Mouse (Mus musculus): ENCODE data around the gene Sec14l2. TPM values are rescaled to one million over a fixed set of nuclear protein-coding genes. Genes with fewer than 3 reads are reported as not detected.

Sec14l2 gene
- polyA plus RNA-seq, 1 experiment from 2014 or later, result 1.5 TPM

Small RNAs within 50 kb of the gene (microRNA-seq; reads per million reads assigned to microRNA genes)
- gene Mir3060, result 3.0 reads per million, percentile 14 among the genes with 10 or more reads in this experiment

Other genes starting within 250 kb of the Sec14l2 start
- 0.62 and 0.71 TPM in 2 replicates for gene 4921536K21Rik, start 228.3 kb downstream of the Sec14l2 start, polyA plus RNA-seq (2015; fragmentation: Nextera tagmentation; extraction: Ambion mirVana)
- gene Dusp18, start 228.2 kb downstream of the Sec14l2 start, polyA plus RNA-seq (2015; fragmentation: Nextera tagmentation; extraction: Ambion mirVana), result 14.7 and 16.4 TPM in 2 replicates
- 5.0 and 6.1 TPM in 2 replicates for gene Slc35e4, start 208.8 kb downstream of the Sec14l2 start, polyA plus RNA-seq (2015; fragmentation: Nextera tagmentation; extraction: Ambion mirVana)
- 152 and 173 TPM in 2 replicates for gene Tcn2, start 191.3 kb downstream of the Sec14l2 start, polyA plus RNA-seq (2015; fragmentation: Nextera tagmentation; extraction: Ambion mirVana)
- gene Pes1, start 159.4 kb downstream of the Sec14l2 start, polyA plus RNA-seq (2015; fragmentation: Nextera tagmentation; extraction: Ambion mirVana), result 88.0 and 88.8 TPM in 2 replicates
- 0.31 and 0.49 TPM in 2 replicates for gene 4930556J24Rik, start 146.6 kb downstream of the Sec14l2 start, polyA plus RNA-seq (2015; fragmentation: Nextera tagmentation; extraction: Ambion mirVana)
- gene Gal3st1, start 139.8 kb downstream of the Sec14l2 start, polyA plus RNA-seq (2015; fragmentation: Nextera tagmentation; extraction: Ambion mirVana), result 9.7 and 11.1 TPM in 2 replicates
- gene Sec14l4, start 92.0 kb downstream of the Sec14l2 start, polyA plus RNA-seq (2015; fragmentation: Nextera tagmentation; extraction: Ambion mirVana), result 0.41 TPM in 1 of 2 replicates, not detected in the other
- gene Sec14l3, start 58.6 kb downstream of the Sec14l2 start, polyA plus RNA-seq (2015; fragmentation: Nextera tagmentation; extraction: Ambion mirVana), result 1.7 TPM in 1 of 2 replicates, not detected in the other
- 18.5 and 20.1 TPM in 2 replicates for gene Mtfp1, start 28.0 kb downstream of the Sec14l2 start, polyA plus RNA-seq (2015; fragmentation: Nextera tagmentation; extraction: Ambion mirVana)
- 28.9 and 30.0 TPM in 2 replicates for gene Rnf215, start 11.8 kb upstream of the Sec14l2 start, polyA plus RNA-seq (2015; fragmentation: Nextera tagmentation; extraction: Ambion mirVana)
- gene Ccdc157, start 36.9 kb upstream of the Sec14l2 start, polyA plus RNA-seq (2015; fragmentation: Nextera tagmentation; extraction: Ambion mirVana), result 9.4 and 10.7 TPM in 2 replicates
- gene Sf3a1, start 36.9 kb upstream of the Sec14l2 start, polyA plus RNA-seq (2015; fragmentation: Nextera tagmentation; extraction: Ambion mirVana), result 54.5 and 65.5 TPM in 2 replicates
- 49.0 and 51.3 TPM in 2 replicates for gene Tbc1d10a, start 63.4 kb upstream of the Sec14l2 start, polyA plus RNA-seq (2015; fragmentation: Nextera tagmentation; extraction: Ambion mirVana)
- gene Castor1, start 94.8 kb upstream of the Sec14l2 start, polyA plus RNA-seq (2015; fragmentation: Nextera tagmentation; extraction: Ambion mirVana), result 6.8 and 7.6 TPM in 2 replicates
- not detected in 2 replicates for gene Osm, start 113.0 kb upstream of the Sec14l2 start, polyA plus RNA-seq (2015; fragmentation: Nextera tagmentation; extraction: Ambion mirVana)
- 0.05 and 0.09 TPM in 2 replicates for gene Lif, start 134.1 kb upstream of the Sec14l2 start, polyA plus RNA-seq (2015; fragmentation: Nextera tagmentation; extraction: Ambion mirVana)

Data from kidney, embryonic 16.5 days (tissue).